Mouse (Mus musculus): ENCODE data around the gene Mapk1.
"Not testable (repeated sequence)": the region's sequence is repeated elsewhere in the genome, so short reads cannot be mapped to it uniquely, and the experiment has no call there.

The Mapk1 gene

GRCm38 (mm10) chr16:16983131-16983533, at the start of gene Mapk1:
TSS of gene Mapk1 (plus strand) at chr16:16983382.
- in situ Hi-C loops (cut with MboI, MseI), result no loop called here

- in situ Hi-C loops (cut with MboI, MseI), result no loop called here
Observed at GRCm38 (mm10) chr16:16939543-16939942, 43.6 kb upstream of the Mapk1 start.

GRCm38 (mm10) chr16:16941078-16941477, 42.1 kb upstream of the Mapk1 start:
- in situ Hi-C loops (cut with MboI, MseI), result no loop called here

GRCm38 (mm10) chr16:16958575-16958974, 24.6 kb upstream of the Mapk1 start:
- in situ Hi-C loops (cut with MboI, MseI), result no loop called here

GRCm38 (mm10) chr16:16959907-16960306, 23.3 kb upstream of the Mapk1 start:
- in situ Hi-C loops (cut with MboI, MseI), result no loop called here

- in situ Hi-C loops (cut with MboI, MseI), result no loop called here
Observed at GRCm38 (mm10) chr16:16965149-16965548, 18.0 kb upstream of the Mapk1 start.

GRCm38 (mm10) chr16:16966290-16966689, 16.9 kb upstream of the Mapk1 start:
- in situ Hi-C loops (cut with MboI, MseI), result no loop called here

GRCm38 (mm10) chr16:16978061-16978460, 5.1 kb upstream of the Mapk1 start:
- in situ Hi-C loops (cut with MboI, MseI), result no loop called here

- in situ Hi-C loops (cut with MboI, MseI), result no loop called here
Observed at GRCm38 (mm10) chr16:16978765-16979164, 4.4 kb upstream of the Mapk1 start.

GRCm38 (mm10) chr16:16982636-16983035, 546 bp upstream of the Mapk1 start:
- in situ Hi-C loops (cut with MboI, MseI), result no loop called here

GRCm38 (mm10) chr16:16983534-16984422, 596 bp downstream of the Mapk1 start:
- in situ Hi-C loops (cut with MboI, MseI), result no loop called here

GRCm38 (mm10) chr16:16984423-16984941, 1.3 kb downstream of the Mapk1 start:
- in situ Hi-C loops (cut with MboI, MseI), result no loop called here

GRCm38 (mm10) chr16:16987248-16987647, 4.1 kb downstream of the Mapk1 start:
- in situ Hi-C loops (cut with MboI, MseI), result no loop called here

GRCm38 (mm10) chr16:16988842-16989241, 5.7 kb downstream of the Mapk1 start:
- in situ Hi-C loops (cut with MboI, MseI), result no loop called here

- in situ Hi-C loops (cut with MboI, MseI), result no loop called here
Observed at GRCm38 (mm10) chr16:16990021-16990420, 6.8 kb downstream of the Mapk1 start.

GRCm38 (mm10) chr16:16994426-16995052, 11.4 kb downstream of the Mapk1 start:
- in situ Hi-C loops (cut with MboI, MseI), result no loop called here

- in situ Hi-C loops (cut with MboI, MseI), result not testable (repeated sequence)
Observed at GRCm38 (mm10) chr16:16996121-16996729, 13.0 kb downstream of the Mapk1 start.

GRCm38 (mm10) chr16:17001109-17001508, 17.9 kb downstream of the Mapk1 start:
- in situ Hi-C loops (cut with MboI, MseI), result no loop called here

GRCm38 (mm10) chr16:17007070-17007469, 23.9 kb downstream of the Mapk1 start:
- in situ Hi-C loops (cut with MboI, MseI), result no loop called here

- in situ Hi-C loops (cut with MboI, MseI), result no loop called here
Observed at GRCm38 (mm10) chr16:17010036-17010435, 26.9 kb downstream of the Mapk1 start.

- in situ Hi-C loops (cut with MboI, MseI), result no loop called here
Observed at GRCm38 (mm10) chr16:17012583-17012982, 29.4 kb downstream of the Mapk1 start.

GRCm38 (mm10) chr16:17015111-17015852, 32.1 kb downstream of the Mapk1 start:
- in situ Hi-C loops (cut with MboI, MseI), result no loop called here

Measured in T-helper 1 cell (primary cell).